Mouse (Mus musculus) MEL (cell line): ENCODE measurements around the gene C2cd2.

Experiments used
- BHLHE40 ChIP-seq: IDR thresholded peaks from 2 replicates; pipeline ENCODE4 v1.6.1; 2012; ENCODE audit warnings: low read depth, mild to moderate bottlenecking, inconsistent platforms, low read length, improper control_type of control experiment, borderline replicate concordance
- CTCF ChIP-seq, 3 experiments: IDR thresholded peaks in 2 of 3; conservative IDR thresholded peaks in 1 of 3; 2 replicates each; pipeline ENCODE4 v1.5.1; 2011 to 2012; ENCODE audit warnings: low read length in 3 of 3, low read depth in 2 of 3, mild to moderate bottlenecking in 2 of 3, improper control_type of control experiment in 1 of 3, inconsistent platforms in 1 of 3, mixed read lengths in 1 of 3, moderate library complexity in 1 of 3; ENCODE audit not compliant: control insufficient read depth in 1 of 3, insufficient read depth in 1 of 3, poor library complexity in 1 of 3, severe bottlenecking in 1 of 3
- EP300 ChIP-seq, 2 experiments: IDR thresholded peaks; 2 replicates each; pipeline ENCODE4 v1.6.1; 2011; ENCODE audit warnings: improper control_type of control experiment in 2 of 2, low read length in 2 of 2, low read depth in 1 of 2, mild to moderate bottlenecking in 1 of 2
- ETS1 ChIP-seq: IDR thresholded peaks from 2 replicates; pipeline ENCODE4 v1.6.1; 2012; ENCODE audit warnings: low read depth, mild to moderate bottlenecking, inconsistent platforms, low read length, improper control_type of control experiment, moderate library complexity
- HCFC1 ChIP-seq: IDR thresholded peaks from 2 replicates; pipeline ENCODE4 v1.6.1; 2012; ENCODE audit warnings: low read depth, mild to moderate bottlenecking, inconsistent platforms, low read length, improper control_type of control experiment, moderate library complexity
- KAT2A ChIP-seq: conservative IDR thresholded peaks from 2 replicates; pipeline ENCODE4 v1.6.1; 2012; ENCODE audit warnings: low read depth, low read length, improper control_type of control experiment, inconsistent platforms
- MAX ChIP-seq: IDR thresholded peaks from 2 replicates; pipeline ENCODE4 v1.6.1; 2011; ENCODE audit warnings: low read length, improper control_type of control experiment
- MAZ ChIP-seq: IDR thresholded peaks from 2 replicates; pipeline ENCODE4 v1.6.1; 2012; ENCODE audit warnings: low read depth, mild to moderate bottlenecking, inconsistent platforms, low read length, improper control_type of control experiment
- POLR2A ChIP-seq, 2 experiments: IDR thresholded peaks; 2 replicates each; pipeline ENCODE4 v1.6.1; 2011 to 2012; ENCODE audit warnings: low read length in 2 of 2, mild to moderate bottlenecking in 2 of 2, control low read depth in 1 of 2, improper control_type of control experiment in 1 of 2, low read depth in 1 of 2, moderate library complexity in 1 of 2; ENCODE audit not compliant: control insufficient read depth in 1 of 2, insufficient read depth in 1 of 2, poor library complexity in 1 of 2
- POLR2AphosphoS2 ChIP-seq: IDR thresholded peaks from 2 replicates; pipeline ENCODE4 v1.6.1; 2011; ENCODE audit warnings: low read length, improper control_type of control experiment
- RAD21 ChIP-seq: IDR thresholded peaks from 2 replicates; pipeline ENCODE4 v1.6.1; 2011; ENCODE audit warnings: mild to moderate bottlenecking, low read depth, low read length, improper control_type of control experiment
- SIN3A ChIP-seq: IDR thresholded peaks from 2 replicates; pipeline ENCODE4 v1.6.1; 2012; ENCODE audit warnings: low read length, improper control_type of control experiment, inconsistent platforms

- TF ChIP-seq CTCF (IDR thresholded peaks at IDR 0.05 in 2 of 3, conservative IDR thresholded peaks at IDR 0.05 in 1 of 3; ENCODE audit: control insufficient read depth in 1 of 3, insufficient read depth in 1 of 3, low read depth in 2 of 3, low read length in 3 of 3, poor library complexity in 1 of 3, severe bottlenecking in 1 of 3) (no peak), HCFC1 (no peak), MAX (no peak), POLR2A (IDR thresholded peaks at IDR 0.05; ENCODE audit: control insufficient read depth in 1 of 2, insufficient read depth in 1 of 2, low read depth in 1 of 2, low read length in 2 of 2, poor library complexity in 1 of 2) (no peak), POLR2AphosphoS2 (no peak), KAT2A (no peak), SIN3A (no peak), EP300 (IDR thresholded peaks at IDR 0.05; ENCODE audit: low read depth in 1 of 2, low read length in 2 of 2) (no peak), RAD21 (no peak), MAZ (no peak), ETS1 (no peak), BHLHE40 (no peak)
Measured at GRCm38 (mm10) chr16:97823311-97824007, 138.9 kb downstream of the C2cd2 start.
